Mouse (Mus musculus): ENCODE results near the gene Tob2. TPM values are rescaled to one million over a fixed set of nuclear protein-coding genes. Genes with fewer than 3 reads are reported as not detected.
A peak's percentile ranks its signal among the peaks of the same experiment; 100 is the strongest.

Gene Tob2
- total RNA-seq, 2 experiments from 2014 or later: 151 to 205 TPM

GRCm38 (mm10) chr15:81833481-81833880 lies 25.1 kb downstream of the Tob2 start:
- no peak for TF ChIP-seq CTCF (IDR thresholded peaks at IDR 0.05)
- intact Hi-C loops (cut with DNase I): loop anchor here (5.0 kb wide), 1 partner anchor 39 kb away; the partner anchor contains the start of genes Aco2 and Phf5a
- DNase-seq: peak; percentile 34
- peak overlapping the region; percentile 62 for H3K4me3 ChIP-seq
- peak overlapping the region; percentile 96 for H3K27ac ChIP-seq

DNA sequence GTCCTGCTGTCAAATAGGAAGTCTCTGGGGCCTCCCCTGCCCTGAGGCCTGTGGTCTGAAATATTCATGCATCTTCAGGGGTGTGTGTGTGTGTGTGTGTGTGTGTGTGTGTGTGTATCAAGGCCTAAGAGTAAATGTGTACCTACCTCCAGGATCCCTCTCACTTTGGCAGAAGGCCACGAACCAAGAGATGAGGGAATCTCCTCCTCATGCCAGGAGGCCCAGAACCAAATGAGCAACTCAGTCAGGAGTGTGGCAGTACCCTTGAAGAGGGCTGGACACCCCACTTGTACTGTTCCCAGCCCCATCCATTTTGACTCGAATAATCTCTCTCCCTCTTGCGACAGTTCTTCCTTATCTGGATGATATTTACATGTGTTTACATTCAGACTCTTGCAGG lies 26.4 kb downstream of the Tob2 start:
- no peak for TF ChIP-seq CTCF (IDR thresholded peaks at IDR 0.05)
- no peak overlapping the region for H3K4me3 ChIP-seq
- H3K27ac ChIP-seq: peak overlapping the region; percentile 96
- intact Hi-C loops (cut with DNase I): loop anchor here (5.0 kb wide), 1 partner anchor 40 kb away; the partner anchor contains the start of genes Aco2 and Phf5a
- peak; percentile 64 for DNase-seq

- peak; percentile 96 for DNase-seq
- Histone ChIP-seq H3K27ac (peak overlapping the region; percentile 96), H3K4me3 (peak overlapping the region; percentile 47)
- TF ChIP-seq CTCF (IDR thresholded peaks at IDR 0.05): peak; percentile 93
- intact Hi-C loops (cut with DNase I): loop anchor here (2.0 to 5.0 kb wide), 2 partner anchors 41 to 78 kb away; partner anchors contain the start of genes Aco2 and Phf5a
Observed at GRCm38 (mm10) chr15:81831136-81831825, 27.3 kb downstream of the Tob2 start.

GRCm38 (mm10) chr15:81830530-81830929 lies 28.1 kb downstream of the Tob2 start:
- H3K27ac ChIP-seq: peak overlapping the region; percentile 96
- peak; percentile 20 for DNase-seq
- no peak overlapping the region for H3K4me3 ChIP-seq
- no peak for TF ChIP-seq CTCF (IDR thresholded peaks at IDR 0.05)
- intact Hi-C loops (cut with DNase I): loop anchor here (2.0 to 5.0 kb wide), 2 partner anchors 42 to 78 kb away; partner anchors contain the start of genes Aco2 and Phf5a

GRCm38 (mm10) chr15:81829208-81829580 lies 29.4 kb downstream of the Tob2 start:
- H3K27ac ChIP-seq: peak overlapping the region; percentile 96
- intact Hi-C loops (cut with DNase I): loop anchor here (5.0 kb wide), 1 partner anchor 163 kb away; no protein-coding TSS in a partner anchor
- no peak for TF ChIP-seq CTCF (IDR thresholded peaks at IDR 0.05)

DNA sequence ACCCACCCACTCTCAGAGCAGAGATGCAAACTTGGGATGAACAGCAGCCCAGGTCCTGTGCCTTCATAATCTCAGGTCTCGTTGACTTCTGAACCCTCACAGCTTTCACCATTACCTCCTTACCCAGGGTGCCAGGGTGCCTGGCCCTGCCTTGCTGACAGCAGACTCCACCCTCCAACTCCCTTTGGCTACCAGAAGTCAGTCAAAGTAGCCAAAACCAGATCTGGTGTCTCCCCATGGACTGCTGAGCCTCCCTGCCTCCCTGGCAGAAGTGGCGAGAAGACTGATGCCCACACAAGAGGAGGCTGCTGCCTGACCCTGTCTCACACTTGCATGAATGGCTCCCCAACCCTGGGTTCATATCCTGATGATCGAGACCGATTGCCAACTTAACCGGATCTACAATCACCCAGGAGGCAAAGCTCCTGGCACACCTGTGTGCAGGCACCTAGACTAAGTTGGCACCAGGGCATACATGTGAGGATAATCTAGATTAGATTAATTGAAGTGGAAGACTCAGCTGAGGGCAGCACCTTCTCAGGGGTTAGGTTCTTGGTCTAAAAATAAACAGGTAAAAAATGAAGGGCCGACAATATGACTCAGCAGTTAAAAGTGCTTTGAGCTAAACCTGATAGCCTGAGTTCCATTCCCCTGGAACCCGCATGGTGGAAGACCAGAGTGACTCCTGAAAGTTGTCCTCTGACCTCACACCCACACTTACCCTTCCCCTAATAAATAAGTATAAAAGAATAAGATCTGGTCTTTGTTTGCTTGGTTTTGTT lies 30.0 kb downstream of the Tob2 start:
- intact Hi-C loops (cut with DNase I): loop anchor here (5.0 kb wide), 1 partner anchor 164 kb away; no protein-coding TSS in a partner anchor
- peak overlapping the region; percentile 96 for H3K27ac ChIP-seq
- TF ChIP-seq CTCF (IDR thresholded peaks at IDR 0.05): no peak
- H3K4me3 ChIP-seq: no peak overlapping the region
- DNase-seq: peak; percentile 73

More at GRCm38 (mm10) chr15:81829208-81829580, 29.4 kb downstream of the Tob2 start:
- DNase-seq: peak; percentile 57
- no peak overlapping the region for H3K4me3 ChIP-seq

GRCm38 (mm10) chr15:81824832-81825231 lies 33.8 kb downstream of the Tob2 start:
- Histone ChIP-seq H3K4me3 (no peak overlapping the region), H3K27ac (peak overlapping the region; percentile 52; the same call in 1 of the 2 replicates)
- intact Hi-C loops (cut with DNase I): loop anchor here (5.0 kb wide), 1 partner anchor 167 kb away; no protein-coding TSS in a partner anchor
- peak; percentile 15 for DNase-seq
- TF ChIP-seq CTCF (IDR thresholded peaks at IDR 0.05): no peak

DNA sequence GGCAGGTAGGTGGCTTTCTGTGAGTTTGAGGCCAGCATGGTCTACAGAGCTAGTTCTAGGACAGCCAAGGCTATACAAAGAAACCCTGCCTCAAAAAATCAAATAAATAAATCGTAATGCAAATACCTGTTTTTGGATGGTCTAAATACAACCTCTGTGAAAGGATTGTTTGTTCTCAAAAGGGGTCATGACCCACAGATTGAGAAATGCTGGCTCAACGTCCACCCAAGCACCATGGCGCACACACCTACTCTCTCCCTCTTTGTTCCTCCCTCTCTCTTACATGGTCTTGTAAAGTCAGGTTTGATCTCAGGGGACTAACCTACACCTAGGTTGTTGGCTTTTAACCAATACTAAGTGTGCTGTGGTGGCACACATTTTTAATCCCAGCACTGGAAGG lies 36.0 kb downstream of the Tob2 start:
- no peak for TF ChIP-seq CTCF (IDR thresholded peaks at IDR 0.05)
- H3K4me3 ChIP-seq: no peak overlapping the region
- no peak for DNase-seq
- H3K27ac ChIP-seq: no peak overlapping the region
- intact Hi-C loops (cut with DNase I): no loop called here

DNA sequence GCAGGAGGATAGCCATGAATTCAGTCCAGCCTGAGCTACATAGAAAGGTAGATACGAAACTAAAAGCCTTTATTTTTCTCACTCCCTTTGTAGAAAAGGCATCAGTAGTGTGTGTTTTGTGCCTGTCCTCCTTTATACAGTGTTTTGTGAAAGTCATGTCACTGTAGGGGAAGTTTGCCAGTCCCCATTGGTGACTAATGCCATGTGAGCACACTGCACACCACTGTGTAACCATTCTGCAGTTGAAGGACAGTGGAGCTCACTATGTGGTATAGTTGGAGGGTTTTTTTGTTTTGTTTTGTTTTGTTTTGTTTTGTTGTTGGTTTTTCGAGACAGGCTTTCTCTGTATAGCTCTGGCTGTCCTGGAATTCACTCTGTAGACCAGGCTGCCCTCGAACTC lies 40.2 kb downstream of the Tob2 start:
- DNase-seq: no peak

GRCm38 (mm10) chr15:81814716-81815370 lies 43.8 kb downstream of the Tob2 start:
- Histone ChIP-seq H3K27ac (peak overlapping the region; percentile 96), H3K4me3 (peak overlapping the region; percentile 11; the same call in 1 of the 2 replicates)
- intact Hi-C loops (cut with DNase I): loop anchor here (5.0 kb wide), 1 partner anchor 68 kb away; the partner anchor contains the start of genes Rangap1 and Zc3h7b
- peak; percentile 74 for DNase-seq
- TF ChIP-seq CTCF (IDR thresholded peaks at IDR 0.05): no peak

More for the DNA sequence above, 40.2 kb downstream of the Tob2 start:
- Histone ChIP-seq H3K4me3 (no peak overlapping the region), H3K27ac (no peak overlapping the region)
- intact Hi-C loops (cut with DNase I): no loop called here
- no peak for TF ChIP-seq CTCF (IDR thresholded peaks at IDR 0.05)

GRCm38 (mm10) chr15:81813986-81814705 lies 44.5 kb downstream of the Tob2 start:
- H3K4me3 ChIP-seq: no peak overlapping the region; the same call in 1 of the 2 replicates
- peak overlapping the region; percentile 96 for H3K27ac ChIP-seq
- intact Hi-C loops (cut with DNase I): loop anchor here (5.0 kb wide), 1 partner anchor 67 kb away; the partner anchor contains the start of genes Rangap1 and Zc3h7b
- TF ChIP-seq CTCF (IDR thresholded peaks at IDR 0.05): no peak
- DNase-seq: no peak

All from gastrocnemius, adult 2 months (tissue).